Mouse (Mus musculus) CH12.LX (cell line): ENCODE results near the gene Wrnip1.

ENCODE experiments used
- CHD1 ChIP-seq: IDR thresholded peaks from 2 replicates; pipeline ENCODE4 v1.6.1; 2012; ENCODE audit warnings: low read depth, low read length, improper control_type of control experiment, inconsistent platforms
- CTCF ChIP-seq, 2 experiments: IDR thresholded peaks in 1 of 2; conservative IDR thresholded peaks in 1 of 2; 2 replicates each; pipeline ENCODE4 v1.5.1; 2011 to 2012; ENCODE audit warnings: low read depth in 2 of 2, low read length in 2 of 2, improper control_type of control experiment in 1 of 2, inconsistent platforms in 1 of 2, mild to moderate bottlenecking in 1 of 2, moderate library complexity in 1 of 2
- JUND ChIP-seq: conservative IDR thresholded peaks from 2 replicates; pipeline ENCODE4 v1.6.1; 2011; ENCODE audit warnings: low read depth, low read length, improper control_type of control experiment
- MAFK ChIP-seq: IDR thresholded peaks from 2 replicates; pipeline ENCODE4 v1.6.1; 2011; ENCODE audit warnings: low read length, improper control_type of control experiment; ENCODE audit not compliant: insufficient replicate concordance
- MAX ChIP-seq: IDR thresholded peaks from 2 replicates; pipeline ENCODE4 v1.6.1; 2011; ENCODE audit warnings: low read length, improper control_type of control experiment
- MAZ ChIP-seq: IDR thresholded peaks from 2 replicates; pipeline ENCODE4 v1.6.1; 2012; ENCODE audit warnings: low read depth, mild to moderate bottlenecking, inconsistent platforms, low read length, improper control_type of control experiment, moderate library complexity
- MEF2A ChIP-seq: IDR thresholded peaks from 2 replicates; pipeline ENCODE4 v1.6.1; 2014; ENCODE audit warnings: low read depth, mild to moderate bottlenecking, inconsistent platforms, low read length, improper control_type of control experiment, borderline replicate concordance
- POLR2A ChIP-seq: IDR thresholded peaks from 2 replicates; pipeline ENCODE4 v1.6.1; 2011; ENCODE audit warnings: low read depth, mild to moderate bottlenecking, improper control_type of control experiment, low read length
- RAD21 ChIP-seq: IDR thresholded peaks from 2 replicates; pipeline ENCODE4 v1.6.1; 2011; ENCODE audit warnings: low read depth, mild to moderate bottlenecking, low read length, improper control_type of control experiment, moderate library complexity
- ZKSCAN1 ChIP-seq: IDR thresholded peaks from 2 replicates; pipeline ENCODE4 v1.6.1; 2012; ENCODE audit warnings: low read depth, inconsistent platforms, low read length, improper control_type of control experiment, borderline replicate concordance

DNA sequence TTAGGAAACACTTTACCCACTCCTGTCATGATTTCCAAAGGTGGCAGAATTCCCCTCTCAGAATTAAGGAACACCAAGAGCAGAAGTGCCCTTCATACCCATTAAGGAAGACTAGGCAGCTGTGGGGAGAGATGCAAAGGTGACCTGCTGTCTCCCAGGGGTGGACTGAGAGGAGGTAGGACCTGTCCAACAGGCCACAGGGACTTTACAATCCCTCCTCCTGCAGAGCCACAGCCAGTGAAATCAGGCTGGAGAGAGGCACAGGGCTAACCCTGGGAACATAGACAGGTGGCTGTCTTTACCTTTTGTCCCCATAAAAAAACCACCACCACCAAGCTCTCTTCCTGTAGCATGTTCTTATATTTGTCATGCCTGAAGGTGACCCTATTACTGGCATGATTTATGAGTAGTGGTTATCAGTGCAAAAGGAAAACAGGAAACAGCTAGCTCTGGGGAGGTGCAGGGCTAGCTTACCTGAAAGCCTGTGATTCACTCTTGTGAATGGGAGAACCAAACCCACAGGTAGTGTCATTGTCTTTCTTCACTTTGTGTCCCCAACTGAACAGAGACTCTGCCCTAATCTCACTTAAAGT is 47.8 kb downstream of the Wrnip1 start:
- TF ChIP-seq POLR2A = no peak
- TF ChIP-seq JUND = no peak
- TF ChIP-seq MAFK = no peak
- no peak for TF ChIP-seq CTCF (conservative IDR thresholded peaks at IDR 0.05 in 1 of 2, IDR thresholded peaks at IDR 0.05 in 1 of 2; ENCODE audit: low read depth in 2 of 2, low read length in 2 of 2)
- TF ChIP-seq ZKSCAN1 = no peak
- TF ChIP-seq MAZ = no peak
- no peak for TF ChIP-seq RAD21
- no peak for TF ChIP-seq MAX
- TF ChIP-seq CHD1 = no peak
- TF ChIP-seq MEF2A = no peak
